Mouse (Mus musculus): Measurements from ENCODE around the gene Psmb5.

Gene Psmb5

GRCm38 (mm10) chr14:54583681-54584338 lies 34.0 kb downstream of the Psmb5 start:
- peak; percentile 65 for DNase-seq

GRCm38 (mm10) chr14:54582536-54582935 lies 35.3 kb downstream of the Psmb5 start:
- no peak for DNase-seq

GRCm38 (mm10) chr14:54579638-54580037 lies 38.2 kb downstream of the Psmb5 start:
- no peak for DNase-seq

GRCm38 (mm10) chr14:54578063-54578462 lies 39.8 kb downstream of the Psmb5 start:
- DNase-seq: no peak

- peak; percentile 38 for DNase-seq
Observed at GRCm38 (mm10) chr14:54577089-54577982, 40.5 kb downstream of the Psmb5 start, which contains the start of gene Ajuba. Gene Ajuba, minus strand, starts transcription at chr14:54577558.

GRCm38 (mm10) chr14:54576241-54577088 lies 41.4 kb downstream of the Psmb5 start:
- DNase-seq: no peak

GRCm38 (mm10) chr14:54575631-54576030 lies 42.2 kb downstream of the Psmb5 start:
- no peak for DNase-seq

- no peak for DNase-seq
Observed at GRCm38 (mm10) chr14:54575031-54575430, 42.8 kb downstream of the Psmb5 start.

GRCm38 (mm10) chr14:54574253-54574652 lies 43.6 kb downstream of the Psmb5 start:
- no peak for DNase-seq

- no peak for DNase-seq
Observed at GRCm38 (mm10) chr14:54572790-54573736, 44.8 kb downstream of the Psmb5 start.

GRCm38 (mm10) chr14:54572122-54572521 lies 45.7 kb downstream of the Psmb5 start:
- DNase-seq: no peak

GRCm38 (mm10) chr14:54569451-54570392 lies 48.1 kb downstream of the Psmb5 start:
- DNase-seq: no peak

GRCm38 (mm10) chr14:54568694-54569414 lies 49.0 kb downstream of the Psmb5 start:
- DNase-seq: peak; percentile 80

Measured in cerebellum, adult 9-10 months (tissue).